Mouse (Mus musculus): Measurements from ENCODE around the gene Klhl21. TPM values are rescaled to one million over a fixed set of nuclear protein-coding genes. Genes with fewer than 3 reads are reported as not detected.
A peak's percentile ranks its signal among the peaks of the same experiment; 100 is the strongest.

Klhl21 gene
- total and polyA plus RNA-seq, 3 experiments = 50.4 to 93.5 (median 69.9) TPM

DNA sequence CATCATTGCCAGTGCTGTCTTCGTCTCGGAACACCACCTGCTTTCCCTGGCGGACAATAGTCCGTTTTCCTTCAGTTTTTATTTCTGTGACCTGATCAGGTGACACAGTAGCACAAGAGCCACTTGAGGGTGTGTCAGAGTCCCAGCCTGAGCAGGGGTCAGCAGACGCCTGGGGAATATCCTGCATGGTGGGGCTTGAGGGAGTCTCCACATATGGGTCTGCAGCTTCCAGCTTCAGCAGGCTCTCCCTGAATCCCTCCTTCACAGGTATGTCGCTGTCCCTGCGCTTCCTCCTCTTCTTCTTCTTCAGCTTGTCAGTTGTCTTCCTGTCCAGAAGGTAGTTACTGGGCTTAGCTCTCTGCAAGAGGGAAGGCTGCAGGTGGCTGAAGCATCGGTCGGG, 16.5 kb upstream of the Klhl21 start:
- WGBS = 89% methylated on average over 9 of the region's 9 CpGs
- TF ChIP-seq POLR2A (IDR thresholded peaks at IDR 0.05; ENCODE audit: insufficient read depth, low read depth, low read length) = no peak
- no peak for TF ChIP-seq EP300 (IDR thresholded peaks at IDR 0.05; ENCODE audit: insufficient read depth, low read depth, low read length)
- no peak for TF ChIP-seq CTCF (IDR thresholded peaks at IDR 0.05)
- H3K79me2 ChIP-seq (replicated peaks; ENCODE audit: control insufficient read depth, insufficient read depth, low read length) = peaks cover 4% of the 10 kb centered on the region; the same call in 1 of the 2 replicates
- no peaks in the 10 kb centered on the region for H3K27me3 ChIP-seq (ENCODE audit: control insufficient read depth, insufficient read depth, low read length)
- no peaks in the 10 kb centered on the region for H3K36me3 ChIP-seq (ENCODE audit: control insufficient read depth, insufficient read depth, low read length)
- intact Hi-C loops (cut with DNase I) = no loop called here
- no peak overlapping the region for H3K4me3 ChIP-seq
- peaks cover 5% of the 10 kb centered on the region; the same call in 1 of the 2 replicates for H3K4me1 ChIP-seq (ENCODE audit: control insufficient read depth, insufficient read depth, low read length)
- no peak for DNase-seq
- H3K27ac ChIP-seq = no peak overlapping the region
- no peak overlapping the region for H3K9ac ChIP-seq (ENCODE audit: low read depth, low read length)

DNA sequence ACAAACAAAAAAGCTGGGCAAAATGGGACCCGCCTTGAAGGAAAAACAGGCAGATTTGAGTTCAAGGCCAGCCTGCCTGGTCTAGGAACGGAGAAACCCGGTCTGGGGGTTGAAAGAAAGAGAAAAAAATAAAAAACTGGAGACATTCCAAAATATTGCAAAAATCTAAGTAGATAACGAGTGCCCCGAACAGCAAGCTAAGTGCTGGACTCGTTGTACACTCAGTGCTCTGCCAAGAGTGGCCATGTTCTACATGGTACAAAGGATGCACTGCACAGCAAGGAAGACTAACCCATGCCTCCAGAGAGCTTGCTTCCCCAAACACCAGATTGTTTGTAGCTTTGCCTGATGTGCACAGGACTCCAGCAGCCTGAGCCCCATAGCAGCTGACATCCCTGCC, 15.6 kb upstream of the Klhl21 start:
- no peak overlapping the region for H3K27ac ChIP-seq
- whole genome bisulfite sequencing = 59% methylated on average over 6 of the region's 6 CpGs
- no peak overlapping the region for H3K4me3 ChIP-seq
- H3K79me2 ChIP-seq (replicated peaks; ENCODE audit: control insufficient read depth, insufficient read depth, low read length) = peaks cover 4% of the 10 kb centered on the region; the same call in 1 of the 2 replicates
- intact Hi-C loops (cut with DNase I) = no loop called here
- no peaks in the 10 kb centered on the region; the same call in 1 of the 2 replicates for H3K36me3 ChIP-seq (ENCODE audit: control insufficient read depth, insufficient read depth, low read length)
- no peak overlapping the region for H3K9ac ChIP-seq (ENCODE audit: low read depth, low read length)
- DNase-seq = no peak
- H3K4me1 ChIP-seq (ENCODE audit: control insufficient read depth, insufficient read depth, low read length) = peaks cover 3% of the 10 kb centered on the region; the same call in 1 of the 2 replicates
- TF ChIP-seq EP300 (IDR thresholded peaks at IDR 0.05; ENCODE audit: insufficient read depth, low read depth, low read length) (no peak), POLR2A (IDR thresholded peaks at IDR 0.05; ENCODE audit: insufficient read depth, low read depth, low read length) (no peak), CTCF (IDR thresholded peaks at IDR 0.05) (no peak)
- H3K27me3 ChIP-seq (ENCODE audit: control insufficient read depth, insufficient read depth, low read length) = no peaks in the 10 kb centered on the region

DNA sequence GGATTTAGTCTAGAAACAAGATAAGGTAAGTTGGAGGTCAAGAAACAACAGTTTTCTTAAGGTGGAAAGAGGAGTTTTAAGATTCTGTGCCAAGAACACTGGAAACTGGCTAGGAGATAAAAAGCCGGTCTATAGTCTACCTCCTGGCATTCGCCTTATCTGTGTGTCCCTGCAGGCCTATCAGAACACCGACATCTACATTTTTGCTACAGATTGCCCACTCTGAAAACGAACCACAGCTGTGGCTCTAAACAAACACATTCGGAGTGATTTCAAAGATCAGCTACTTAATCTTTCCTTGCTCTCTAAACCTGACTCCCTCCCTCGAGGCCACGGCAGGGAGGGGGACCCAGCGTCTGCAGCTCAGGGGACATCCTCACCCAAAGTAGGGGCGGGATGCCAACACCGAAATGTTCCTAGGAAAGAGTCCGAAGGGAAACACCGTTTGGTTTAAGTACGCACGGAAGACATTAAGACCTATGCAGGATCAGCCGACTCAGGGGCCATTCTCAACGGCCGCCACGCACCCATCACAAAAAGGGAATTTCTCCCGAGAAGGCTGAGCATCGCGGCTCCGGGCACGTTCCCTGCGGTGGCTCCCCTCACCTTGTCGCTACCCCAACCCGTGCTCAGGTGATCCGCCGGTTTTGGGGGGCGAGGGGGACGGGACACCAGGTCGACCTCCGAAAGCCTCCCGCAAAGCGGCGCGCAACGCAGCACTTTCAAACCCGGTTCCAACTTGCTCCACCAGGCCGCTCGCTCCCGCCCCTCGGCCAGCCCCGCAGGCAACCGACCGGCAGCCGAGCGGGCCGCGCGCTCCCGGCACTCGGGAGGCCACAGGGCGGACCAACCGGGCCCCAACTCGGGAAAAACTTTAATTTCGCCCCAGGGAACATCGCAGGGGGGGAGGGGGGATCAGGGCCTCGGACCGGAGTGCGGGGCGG, 14.1 kb upstream of the Klhl21 start:
- intact Hi-C loops (cut with DNase I) = no loop called here

DNA sequence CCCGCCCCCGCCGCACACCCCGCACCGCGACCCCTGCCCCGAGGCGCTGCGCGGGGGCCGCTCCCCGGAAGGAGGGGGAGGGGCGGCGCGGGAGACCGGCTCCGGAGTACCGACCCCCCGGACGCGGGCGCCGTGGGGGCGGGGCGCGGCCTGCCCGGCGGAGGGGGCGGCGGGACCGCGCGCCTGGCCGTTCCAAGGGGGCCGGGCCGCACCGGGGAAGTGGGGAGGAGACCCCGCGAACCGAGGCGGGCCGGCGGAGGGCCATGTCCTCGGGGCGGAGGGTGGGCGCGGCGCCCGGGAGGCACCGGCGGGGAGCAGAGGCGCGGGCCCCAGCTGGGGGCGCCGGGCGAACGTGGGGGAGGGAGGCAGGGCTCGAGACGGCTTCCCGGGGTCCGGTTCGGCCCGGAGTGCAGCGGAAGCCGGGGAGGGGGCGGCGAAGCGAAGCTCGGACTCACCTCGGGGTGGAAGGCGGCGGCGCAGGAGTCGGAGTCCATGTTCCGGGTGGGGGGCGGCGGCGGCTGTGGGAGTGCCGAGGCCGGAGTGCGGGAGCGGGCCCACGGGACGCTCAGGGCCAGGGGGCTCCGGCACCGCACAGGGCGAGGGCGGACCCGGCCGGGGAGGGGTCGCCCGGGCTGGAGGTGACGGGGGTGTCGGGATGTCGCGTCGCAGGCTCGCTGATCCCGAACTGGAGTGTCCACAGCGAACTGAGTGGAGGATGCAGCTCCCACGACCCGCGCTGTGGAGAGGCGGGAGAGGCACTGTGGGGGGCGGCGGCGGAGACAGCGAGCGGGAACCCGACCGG, 13.0 kb upstream of the Klhl21 start:
- H3K4me1 ChIP-seq (ENCODE audit: control insufficient read depth, insufficient read depth, low read length) = 0 out of 2 replicates have a peak, but pooled peaks cover 3% of the 10 kb centered on the region
- H3K4me3 ChIP-seq = peak overlapping the region; percentile 94
- no peaks in the 10 kb centered on the region for H3K27me3 ChIP-seq (ENCODE audit: control insufficient read depth, insufficient read depth, low read length)
- intact Hi-C loops (cut with DNase I) = no loop called here
- TF ChIP-seq POLR2A (IDR thresholded peaks at IDR 0.05; ENCODE audit: insufficient read depth, low read depth, low read length) (peak; percentile 43), EP300 (IDR thresholded peaks at IDR 0.05; ENCODE audit: insufficient read depth, low read depth, low read length) (no peak)
- DNase-seq = peak; percentile 57 to 58
- H3K36me3 ChIP-seq (ENCODE audit: control insufficient read depth, insufficient read depth, low read length) = no peaks in the 10 kb centered on the region; the same call in 1 of the 2 replicates
- H3K27ac ChIP-seq = peak overlapping the region; percentile 84
- WGBS = 2% methylated on average over 82 of the region's 111 CpGs
- peak overlapping the region; percentile 98 for H3K9ac ChIP-seq (ENCODE audit: low read depth, low read length)
- H3K79me2 ChIP-seq (replicated peaks; ENCODE audit: control insufficient read depth, insufficient read depth, low read length) = peaks cover 4% of the 10 kb centered on the region; the same call in 1 of the 2 replicates

More for the DNA sequence above, 14.1 kb upstream of the Klhl21 start:
- WGBS = 4% methylated on average over 55 of the region's 61 CpGs
- peaks cover 4% of the 10 kb centered on the region; the same call in 1 of the 2 replicates for H3K79me2 ChIP-seq (replicated peaks; ENCODE audit: control insufficient read depth, insufficient read depth, low read length)
- 0 out of 2 replicates have a peak, but pooled peaks cover 3% of the 10 kb centered on the region for H3K4me1 ChIP-seq (ENCODE audit: control insufficient read depth, insufficient read depth, low read length)
- H3K36me3 ChIP-seq (ENCODE audit: control insufficient read depth, insufficient read depth, low read length) = no peaks in the 10 kb centered on the region; the same call in 1 of the 2 replicates
- H3K27ac ChIP-seq = peak overlapping the region; percentile 6; the same call in 1 of the 2 replicates
- TF ChIP-seq CTCF (IDR thresholded peaks at IDR 0.05) (no peak), POLR2A (IDR thresholded peaks at IDR 0.05; ENCODE audit: insufficient read depth, low read depth, low read length) (no peak), EP300 (IDR thresholded peaks at IDR 0.05; ENCODE audit: insufficient read depth, low read depth, low read length) (no peak)
- H3K27me3 ChIP-seq (ENCODE audit: control insufficient read depth, insufficient read depth, low read length) = no peaks in the 10 kb centered on the region
- DNase-seq = peak; percentile 53 to 64
- peak overlapping the region; percentile 98 for H3K9ac ChIP-seq (ENCODE audit: low read depth, low read length)
- H3K4me3 ChIP-seq = peak overlapping the region; percentile 94

DNA sequence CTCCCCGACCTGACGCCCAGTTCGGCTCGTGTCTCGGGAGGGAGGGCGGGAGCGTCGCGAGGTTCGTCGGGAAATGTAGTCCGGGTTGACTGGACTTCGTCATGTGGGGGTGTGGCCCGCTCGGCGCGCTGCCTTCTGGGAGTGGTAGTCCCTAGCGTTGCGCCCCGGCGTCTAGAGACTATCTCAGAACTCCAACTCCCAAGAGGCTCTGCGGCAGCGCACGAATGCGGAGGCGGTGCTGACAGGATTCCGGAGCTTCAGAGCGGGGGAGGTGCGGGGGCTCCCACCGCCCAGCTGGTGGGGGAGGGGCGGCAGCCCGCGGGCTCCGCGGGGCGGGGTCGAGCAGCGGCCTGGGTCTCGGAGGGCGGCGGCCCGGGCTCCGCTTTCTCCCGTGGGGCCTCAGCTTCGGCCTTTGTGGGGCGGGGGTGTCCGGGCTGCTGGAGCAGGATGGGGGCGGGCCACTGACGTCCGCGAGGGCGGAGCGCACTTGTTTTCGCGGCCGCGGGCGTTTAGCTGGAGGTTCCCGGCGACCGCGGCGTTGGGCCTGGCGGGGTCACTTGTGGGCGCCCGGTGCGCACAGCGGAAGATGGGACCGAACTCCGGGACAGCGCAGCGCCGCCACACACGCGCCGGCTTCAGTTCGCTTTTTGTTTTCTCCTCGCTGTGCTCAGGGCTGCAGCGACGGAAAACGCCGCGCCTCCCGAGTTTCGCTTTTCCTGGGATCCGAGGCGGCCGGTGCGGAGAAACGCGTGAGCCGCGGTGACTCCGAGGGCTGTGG, 12.2 kb upstream of the Klhl21 start, which contains the start of gene Phf13:
Phf13 (minus strand) TSS at position 86 of the 778 bp plus-strand sequence.
- intact Hi-C loops (cut with DNase I) = no loop called here
- Histone ChIP-seq H3K27me3 (ENCODE audit: control insufficient read depth, insufficient read depth, low read length) (no peaks in the 10 kb centered on the region), H3K9ac (ENCODE audit: low read depth, low read length) (peak within 1 kb of the TSS; percentile 98), H3K4me1 (ENCODE audit: control insufficient read depth, insufficient read depth, low read length) (0 out of 2 replicates have a peak, but pooled peaks cover 3% of the 10 kb centered on the region), H3K4me3 (peak within 1 kb of the TSS; percentile 94), H3K27ac (peak within 1 kb of the TSS; percentile 97), H3K79me2 (replicated peaks; ENCODE audit: control insufficient read depth, insufficient read depth, low read length) (peaks cover 4% of the 10 kb centered on the region; the same call in 1 of the 2 replicates), H3K36me3 (ENCODE audit: control insufficient read depth, insufficient read depth, low read length) (no peaks in the 10 kb centered on the region; the same call in 1 of the 2 replicates)
- TF ChIP-seq EP300 (IDR thresholded peaks at IDR 0.05; ENCODE audit: insufficient read depth, low read depth, low read length) = no peak
- TF ChIP-seq POLR2A (IDR thresholded peaks at IDR 0.05; ENCODE audit: insufficient read depth, low read depth, low read length) = peak; percentile 88
- peak; percentile 26 for TF ChIP-seq CTCF (IDR thresholded peaks at IDR 0.05)
- under 1% methylated on average over 93 of the region's 94 CpGs for WGBS
- DNase-seq = peak; percentile 98 to 99
